Mouse (Mus musculus) CD4-positive, CD25-positive, alpha-beta regulatory T cell, adult 4 months (primary cell): ENCODE data around the gene Qprt. TPM values are rescaled to one million over a fixed set of nuclear protein-coding genes. Genes with fewer than 3 reads are reported as not detected.
"Not testable (repeated sequence)": the region's sequence is repeated elsewhere in the genome, so short reads cannot be mapped to it uniquely, and the experiment has no call there.

Source experiments
- ATAC-seq: one replicate; pipeline ENCODE4 v1.8.0; 2017
- polyA plus RNA-seq, 2 experiments: library from polyadenylated mRNA; unstranded; fragments of 100-300 nt; shearing (Covaris generic); gene quantifications; one replicate each; pipeline ENCODE4 v1.2.1; 2017

Gene Qprt
- polyA plus RNA-seq, 2 experiments from 2014 or later, result 7.5 to 15.2 TPM

GRCm38 (mm10) chr7:127096456-127096855 lies 25.6 kb downstream of the Qprt start:
- ATAC-seq, result no peak

- no peak for ATAC-seq
Observed at GRCm38 (mm10) chr7:127093914-127094313, 28.1 kb downstream of the Qprt start.

GRCm38 (mm10) chr7:127091114-127091896 lies 30.7 kb downstream of the Qprt start, which contains the start of gene AI467606:
Gene AI467606, plus strand, starts transcription at chr7:127091359.
- ATAC-seq, result peak; percentile 94

- ATAC-seq, result peak; percentile 4
Observed at GRCm38 (mm10) chr7:127090154-127091113, 31.6 kb downstream of the Qprt start.

GRCm38 (mm10) chr7:127088901-127089845 lies 32.9 kb downstream of the Qprt start:
- ATAC-seq, result peak; percentile 6

- no peak for ATAC-seq
Observed at GRCm38 (mm10) chr7:127088083-127088482, 33.9 kb downstream of the Qprt start.

GRCm38 (mm10) chr7:127087278-127088010 lies 34.6 kb downstream of the Qprt start, which contains the start of gene Zg16:
Gene Zg16, minus strand, starts transcription at chr7:127087328.
- ATAC-seq, result not testable (repeated sequence)

GRCm38 (mm10) chr7:127085751-127086150 lies 36.3 kb downstream of the Qprt start:
- ATAC-seq, result not testable (repeated sequence)

GRCm38 (mm10) chr7:127084794-127085193 lies 37.2 kb downstream of the Qprt start:
- ATAC-seq, result no peak

GRCm38 (mm10) chr7:127083689-127084088 lies 38.3 kb downstream of the Qprt start:
- ATAC-seq, result peak; percentile 75

- peak; percentile 40 for ATAC-seq
Observed at GRCm38 (mm10) chr7:127082995-127083394, 39.0 kb downstream of the Qprt start.

- ATAC-seq, result peak; percentile 32
Observed at GRCm38 (mm10) chr7:127082271-127082670, 39.8 kb downstream of the Qprt start.

GRCm38 (mm10) chr7:127080045-127080444 lies 42.0 kb downstream of the Qprt start:
- ATAC-seq, result no peak

GRCm38 (mm10) chr7:127077692-127078091 lies 44.3 kb downstream of the Qprt start:
- ATAC-seq, result no peak

GRCm38 (mm10) chr7:127076188-127076587 lies 45.8 kb downstream of the Qprt start:
- no peak for ATAC-seq

- ATAC-seq, result no peak
Observed at GRCm38 (mm10) chr7:127073221-127073620, 48.8 kb downstream of the Qprt start.

- ATAC-seq, result no peak
Observed at GRCm38 (mm10) chr7:127070871-127071413, 51.1 kb downstream of the Qprt start.

- ATAC-seq, result no peak
Observed at GRCm38 (mm10) chr7:127066317-127066716, 55.7 kb downstream of the Qprt start.

GRCm38 (mm10) chr7:127065538-127065937 lies 56.5 kb downstream of the Qprt start:
- ATAC-seq, result no peak
